Mouse (Mus musculus): ENCODE measurements at regions not wholly inside any gene's neighbourhood (a gene's known extent, or its start where the extent isn't known, plus 50 kb on each side); places are given as distances from the start of the nearest gene placed in this dataset.

GRCm38 (mm10) chr12:45507400-45507982, 433.0 kb upstream of the Stxbp6 start:
- H3K4me3 ChIP-seq (replicated peaks; ENCODE audit: insufficient read depth, low read depth, low read length), result no peak overlapping the region
- no peak for TF ChIP-seq POLR2A (IDR thresholded peaks at IDR 0.05; ENCODE audit: borderline replicate concordance, insufficient read depth, low read length)
- no peaks in the 10 kb centered on the region for H3K27me3 ChIP-seq (ENCODE audit: control insufficient read depth, insufficient read depth, low read length)
- no peak for DNase-seq
- no peak overlapping the region for H3K27ac ChIP-seq (ENCODE audit: insufficient read depth, low read length)
- no peaks in the 10 kb centered on the region for H3K4me1 ChIP-seq (ENCODE audit: control insufficient read depth, insufficient read depth, low read length)
- WGBS, result 46% methylated on average over 7 of the region's 7 CpGs

- no peak for DNase-seq
- 55% methylated on average over 6 of the region's 6 CpGs for WGBS
- H3K4me1 ChIP-seq (ENCODE audit: control insufficient read depth, insufficient read depth, low read length), result no peaks in the 10 kb centered on the region
- no peak overlapping the region for H3K4me3 ChIP-seq (replicated peaks; ENCODE audit: insufficient read depth, low read depth, low read length)
- H3K27me3 ChIP-seq (ENCODE audit: control insufficient read depth, insufficient read depth, low read length), result no peaks in the 10 kb centered on the region
- TF ChIP-seq CTCF (IDR thresholded peaks at IDR 0.05; ENCODE audit: borderline replicate concordance, insufficient read depth, low read depth, low read length) (no peak), POLR2A (IDR thresholded peaks at IDR 0.05; ENCODE audit: borderline replicate concordance, insufficient read depth, low read length) (no peak)
- no peak overlapping the region for H3K27ac ChIP-seq (ENCODE audit: insufficient read depth, low read length)
Observed at GRCm38 (mm10) chr12:45499834-45500233, 425.3 kb upstream of the Stxbp6 start.

GRCm38 (mm10) chr12:45498230-45498629, 423.7 kb upstream of the Stxbp6 start:
- no peaks in the 10 kb centered on the region for H3K27me3 ChIP-seq (ENCODE audit: control insufficient read depth, insufficient read depth, low read length)
- TF ChIP-seq POLR2A (IDR thresholded peaks at IDR 0.05; ENCODE audit: borderline replicate concordance, insufficient read depth, low read length) (no peak), CTCF (IDR thresholded peaks at IDR 0.05; ENCODE audit: borderline replicate concordance, insufficient read depth, low read depth, low read length) (no peak)
- no peak overlapping the region for H3K27ac ChIP-seq (ENCODE audit: insufficient read depth, low read length)
- H3K4me3 ChIP-seq (replicated peaks; ENCODE audit: insufficient read depth, low read depth, low read length), result no peak overlapping the region
- DNase-seq, result no peak
- H3K4me1 ChIP-seq (ENCODE audit: control insufficient read depth, insufficient read depth, low read length), result no peaks in the 10 kb centered on the region

- Histone ChIP-seq H3K4me1 (ENCODE audit: control insufficient read depth, insufficient read depth, low read length) (no peaks in the 10 kb centered on the region), H3K27ac (ENCODE audit: insufficient read depth, low read length) (no peak overlapping the region), H3K4me3 (replicated peaks; ENCODE audit: insufficient read depth, low read depth, low read length) (no peak overlapping the region), H3K27me3 (ENCODE audit: control insufficient read depth, insufficient read depth, low read length) (no peaks in the 10 kb centered on the region)
- WGBS, result 46% methylated on average over 1 of the region's 1 CpGs
- DNase-seq, result no peak
- TF ChIP-seq POLR2A (IDR thresholded peaks at IDR 0.05; ENCODE audit: borderline replicate concordance, insufficient read depth, low read length), result no peak
- no peak for TF ChIP-seq CTCF (IDR thresholded peaks at IDR 0.05; ENCODE audit: borderline replicate concordance, insufficient read depth, low read depth, low read length)
Observed at GRCm38 (mm10) chr12:45489029-45489428, 414.5 kb upstream of the Stxbp6 start.

- TF ChIP-seq POLR2A (IDR thresholded peaks at IDR 0.05; ENCODE audit: borderline replicate concordance, insufficient read depth, low read length) (no peak), CTCF (IDR thresholded peaks at IDR 0.05; ENCODE audit: borderline replicate concordance, insufficient read depth, low read depth, low read length) (no peak)
- DNase-seq, result no peak
- no peak overlapping the region for H3K27ac ChIP-seq (ENCODE audit: insufficient read depth, low read length)
- no peaks in the 10 kb centered on the region for H3K27me3 ChIP-seq (ENCODE audit: control insufficient read depth, insufficient read depth, low read length)
- H3K4me3 ChIP-seq (replicated peaks; ENCODE audit: insufficient read depth, low read depth, low read length), result no peak overlapping the region
- no peaks in the 10 kb centered on the region for H3K4me1 ChIP-seq (ENCODE audit: control insufficient read depth, insufficient read depth, low read length)
Observed at GRCm38 (mm10) chr12:45476881-45477280, 402.4 kb upstream of the Stxbp6 start.

GRCm38 (mm10) chr12:45468093-45468492, 393.6 kb upstream of the Stxbp6 start:
- Histone ChIP-seq H3K27ac (ENCODE audit: insufficient read depth, low read length) (no peak overlapping the region), H3K4me3 (replicated peaks; ENCODE audit: insufficient read depth, low read depth, low read length) (no peak overlapping the region), H3K4me1 (ENCODE audit: control insufficient read depth, insufficient read depth, low read length) (no peaks in the 10 kb centered on the region; the same call in 1 of the 2 replicates), H3K27me3 (ENCODE audit: control insufficient read depth, insufficient read depth, low read length) (no peaks in the 10 kb centered on the region)
- no peak for DNase-seq
- WGBS, result 82% methylated on average over 3 of the region's 3 CpGs
- TF ChIP-seq CTCF (IDR thresholded peaks at IDR 0.05; ENCODE audit: borderline replicate concordance, insufficient read depth, low read depth, low read length), result no peak
- TF ChIP-seq POLR2A (IDR thresholded peaks at IDR 0.05; ENCODE audit: borderline replicate concordance, insufficient read depth, low read length), result no peak

- no peaks in the 10 kb centered on the region for H3K27me3 ChIP-seq (ENCODE audit: control insufficient read depth, insufficient read depth, low read length)
- peak in 1 of 2 experiments; percentile 13 for DNase-seq
- H3K27ac ChIP-seq (ENCODE audit: insufficient read depth, low read length), result no peak overlapping the region
- H3K4me3 ChIP-seq (replicated peaks; ENCODE audit: insufficient read depth, low read depth, low read length), result no peak overlapping the region
- no peak for TF ChIP-seq POLR2A (IDR thresholded peaks at IDR 0.05; ENCODE audit: borderline replicate concordance, insufficient read depth, low read length)
- TF ChIP-seq CTCF (IDR thresholded peaks at IDR 0.05; ENCODE audit: borderline replicate concordance, insufficient read depth, low read depth, low read length), result no peak
- WGBS, result 15% methylated on average over 2 of the region's 2 CpGs
- H3K4me1 ChIP-seq (ENCODE audit: control insufficient read depth, insufficient read depth, low read length), result no peaks in the 10 kb centered on the region; the same call in 1 of the 2 replicates
Observed at GRCm38 (mm10) chr12:45467058-45467457, 392.5 kb upstream of the Stxbp6 start.

GRCm38 (mm10) chr12:45466066-45466465, 391.6 kb upstream of the Stxbp6 start:
- Histone ChIP-seq H3K27me3 (ENCODE audit: control insufficient read depth, insufficient read depth, low read length) (no peaks in the 10 kb centered on the region), H3K4me3 (replicated peaks; ENCODE audit: insufficient read depth, low read depth, low read length) (no peak overlapping the region), H3K27ac (ENCODE audit: insufficient read depth, low read length) (no peak overlapping the region), H3K4me1 (ENCODE audit: control insufficient read depth, insufficient read depth, low read length) (no peaks in the 10 kb centered on the region; the same call in 1 of the 2 replicates)
- TF ChIP-seq CTCF (IDR thresholded peaks at IDR 0.05; ENCODE audit: borderline replicate concordance, insufficient read depth, low read depth, low read length) (peak; percentile 53), POLR2A (IDR thresholded peaks at IDR 0.05; ENCODE audit: borderline replicate concordance, insufficient read depth, low read length) (no peak)
- WGBS, result 70% methylated on average over 3 of the region's 3 CpGs
- DNase-seq, result peak; percentile 23 to 47
